Mouse (Mus musculus): ENCODE measurements around the gene Flvcr1.

Flvcr1 gene

GRCm38 (mm10) chr1:190981412-190981811, 44.5 kb downstream of the Flvcr1 start:
- in situ Hi-C loops (cut with MboI, MseI) = no loop called here

- in situ Hi-C loops (cut with MboI, MseI) = no loop called here
These were observed 45.5 kb downstream of the Flvcr1 start for GRCm38 (mm10) chr1:190980470-190980869.

- in situ Hi-C loops (cut with MboI, MseI) = no loop called here
These were observed 46.8 kb downstream of the Flvcr1 start, which contains the start of gene Vash2 for GRCm38 (mm10) chr1:190979100-190979563. TSS of gene Vash2 (minus strand) at chr1:190979296.

GRCm38 (mm10) chr1:190978511-190979073, 47.4 kb downstream of the Flvcr1 start:
- in situ Hi-C loops (cut with MboI, MseI) = no loop called here

- in situ Hi-C loops (cut with MboI, MseI) = no loop called here
These were observed 48.0 kb downstream of the Flvcr1 start for GRCm38 (mm10) chr1:190978001-190978400.

GRCm38 (mm10) chr1:190976887-190977573, 48.9 kb downstream of the Flvcr1 start:
- in situ Hi-C loops (cut with MboI, MseI) = no loop called here

- in situ Hi-C loops (cut with MboI, MseI) = no loop called here
These were observed 51.1 kb downstream of the Flvcr1 start for GRCm38 (mm10) chr1:190974833-190975232.

GRCm38 (mm10) chr1:190974191-190974590, 51.8 kb downstream of the Flvcr1 start:
- in situ Hi-C loops (cut with MboI, MseI) = no loop called here

GRCm38 (mm10) chr1:190972612-190973192, 53.3 kb downstream of the Flvcr1 start:
- in situ Hi-C loops (cut with MboI, MseI) = no loop called here

GRCm38 (mm10) chr1:190971708-190972610, 54.0 kb downstream of the Flvcr1 start:
- in situ Hi-C loops (cut with MboI, MseI) = no loop called here

GRCm38 (mm10) chr1:190968010-190968409, 57.9 kb downstream of the Flvcr1 start:
- in situ Hi-C loops (cut with MboI, MseI) = no loop called here

GRCm38 (mm10) chr1:190964992-190965780, 60.8 kb downstream of the Flvcr1 start:
- in situ Hi-C loops (cut with MboI, MseI) = no loop called here

- in situ Hi-C loops (cut with MboI, MseI) = no loop called here
These were observed 63.2 kb downstream of the Flvcr1 start for GRCm38 (mm10) chr1:190962760-190963159.

- in situ Hi-C loops (cut with MboI, MseI) = no loop called here
These were observed 67.1 kb downstream of the Flvcr1 start for GRCm38 (mm10) chr1:190958821-190959220.

Data from regulatory T cell (primary cell).